Mouse (Mus musculus): Measurements from ENCODE around the gene Hscb. TPM values are rescaled to one million over a fixed set of nuclear protein-coding genes. Genes with fewer than 3 reads are reported as not detected.
"Not testable (repeated sequence)": the region's sequence is repeated elsewhere in the genome, so short reads cannot be mapped to it uniquely, and the experiment has no call there.

Hscb gene
- polyA plus RNA-seq, 1 experiment: 46.6 TPM

DNA sequence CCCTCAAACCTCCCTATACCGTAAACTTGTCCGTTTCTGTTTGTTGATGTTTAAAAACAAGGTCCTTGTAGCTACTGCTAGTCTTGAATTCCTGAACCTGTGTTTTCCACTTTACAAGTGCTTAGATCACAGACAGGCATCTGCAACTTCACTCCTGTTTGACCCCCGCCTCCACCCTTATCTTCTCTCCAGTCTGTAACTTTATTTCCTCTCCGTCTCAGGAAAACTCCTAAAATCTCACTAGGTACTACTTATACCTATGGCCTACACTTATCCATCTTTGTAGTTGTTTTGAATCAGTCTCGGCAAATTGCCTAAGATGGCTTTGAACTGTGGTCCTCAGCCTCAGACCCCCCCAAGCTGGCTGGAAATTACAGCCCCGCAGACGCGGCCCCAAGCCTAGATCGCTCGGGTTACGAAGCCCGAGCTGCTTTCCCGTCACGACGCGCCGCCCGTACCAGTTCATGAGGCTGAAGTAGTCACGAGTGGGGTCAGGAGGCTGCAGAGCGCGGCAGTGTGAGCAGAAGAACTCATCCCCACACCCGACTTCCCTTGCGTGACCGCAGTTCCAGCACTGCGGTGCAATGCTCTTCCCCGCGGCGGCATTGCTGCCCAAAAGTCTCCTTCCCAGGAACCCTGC, 419 bp downstream of the Hscb start:
- peak overlapping the region; percentile 14; the same call in 1 of the 2 replicates for H3K27ac ChIP-seq (ENCODE audit: insufficient read depth, low read length)
- TF ChIP-seq EP300 (IDR thresholded peaks at IDR 0.05; ENCODE audit: insufficient read depth, low read depth, low read length) (no peak), CTCF (IDR thresholded peaks at IDR 0.05; ENCODE audit: low read depth, low read length) (no peak), POLR2A (IDR thresholded peaks at IDR 0.05; ENCODE audit: insufficient read depth, low read length) (no peak)
- H3K36me3 ChIP-seq (ENCODE audit: control insufficient read depth, insufficient read depth, low read length, poor library complexity, severe bottlenecking): peaks cover 24% of the 10 kb centered on the region
- H3K27me3 ChIP-seq (ENCODE audit: control insufficient read depth, insufficient read depth, low read length, poor library complexity, severe bottlenecking): no peaks in the 10 kb centered on the region
- H3K9ac ChIP-seq (ENCODE audit: low read depth, poor library complexity, severe bottlenecking): peak overlapping the region; percentile 73
- peak overlapping the region; percentile 93 for H3K4me3 ChIP-seq (ENCODE audit: low read depth, low read length)
- H3K9me3 ChIP-seq (replicated peaks; ENCODE audit: control insufficient read depth, insufficient read depth, low read length, poor library complexity, severe bottlenecking): no peaks in the 10 kb centered on the region
- H3K4me1 ChIP-seq (ENCODE audit: control insufficient read depth, insufficient read depth, low read length): peaks cover 1% of the 10 kb centered on the region

GRCm38 (mm10) chr5:110838016-110838415, 1.6 kb downstream of the Hscb start:
- not testable (repeated sequence) for H3K4me1 ChIP-seq (ENCODE audit: control insufficient read depth, insufficient read depth, low read length); H3K4me3 ChIP-seq (ENCODE audit: low read depth, low read length); H3K9ac ChIP-seq (ENCODE audit: low read depth, poor library complexity, severe bottlenecking); H3K27ac ChIP-seq (ENCODE audit: insufficient read depth, low read length); H3K9me3 ChIP-seq (replicated peaks; ENCODE audit: control insufficient read depth, insufficient read depth, low read length, poor library complexity, severe bottlenecking); H3K27me3 ChIP-seq (ENCODE audit: control insufficient read depth, insufficient read depth, low read length, poor library complexity, severe bottlenecking)
- H3K36me3 ChIP-seq (ENCODE audit: control insufficient read depth, insufficient read depth, low read length, poor library complexity, severe bottlenecking): peaks cover 17% of the 10 kb centered on the region

DNA sequence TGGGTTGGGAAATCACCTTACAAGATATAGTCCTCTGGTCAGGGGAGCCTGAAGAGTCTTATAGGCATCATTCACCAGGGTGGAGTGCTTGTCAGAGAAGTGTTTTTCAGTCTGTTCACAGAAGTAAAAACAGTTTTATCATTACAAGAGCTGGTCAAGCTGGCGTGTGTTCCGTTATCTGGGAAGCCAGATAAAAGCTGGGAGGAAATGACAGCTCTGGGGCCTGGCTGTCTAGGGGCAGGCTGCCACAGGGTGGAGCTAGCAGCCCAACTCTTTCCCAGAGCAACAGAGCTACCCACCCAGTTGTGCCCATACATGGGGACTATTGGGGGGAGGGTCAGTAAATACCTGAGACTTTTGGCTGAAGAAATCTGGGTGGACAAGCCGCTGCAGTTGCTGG, 3.6 kb downstream of the Hscb start:
- H3K4me1 ChIP-seq (ENCODE audit: control insufficient read depth, insufficient read depth, low read length): peaks cover 1% of the 10 kb centered on the region
- H3K9me3 ChIP-seq (replicated peaks; ENCODE audit: control insufficient read depth, insufficient read depth, low read length, poor library complexity, severe bottlenecking): no peaks in the 10 kb centered on the region
- no peak overlapping the region for H3K9ac ChIP-seq (ENCODE audit: low read depth, poor library complexity, severe bottlenecking)
- no peak overlapping the region for H3K4me3 ChIP-seq (ENCODE audit: low read depth, low read length)
- no peak overlapping the region for H3K27ac ChIP-seq (ENCODE audit: insufficient read depth, low read length)
- no peak for TF ChIP-seq EP300 (IDR thresholded peaks at IDR 0.05; ENCODE audit: insufficient read depth, low read depth, low read length)
- peak; percentile 62 for TF ChIP-seq CTCF (IDR thresholded peaks at IDR 0.05; ENCODE audit: low read depth, low read length)
- H3K36me3 ChIP-seq (ENCODE audit: control insufficient read depth, insufficient read depth, low read length, poor library complexity, severe bottlenecking): no peaks in the 10 kb centered on the region
- H3K27me3 ChIP-seq (ENCODE audit: control insufficient read depth, insufficient read depth, low read length, poor library complexity, severe bottlenecking): no peaks in the 10 kb centered on the region

DNA sequence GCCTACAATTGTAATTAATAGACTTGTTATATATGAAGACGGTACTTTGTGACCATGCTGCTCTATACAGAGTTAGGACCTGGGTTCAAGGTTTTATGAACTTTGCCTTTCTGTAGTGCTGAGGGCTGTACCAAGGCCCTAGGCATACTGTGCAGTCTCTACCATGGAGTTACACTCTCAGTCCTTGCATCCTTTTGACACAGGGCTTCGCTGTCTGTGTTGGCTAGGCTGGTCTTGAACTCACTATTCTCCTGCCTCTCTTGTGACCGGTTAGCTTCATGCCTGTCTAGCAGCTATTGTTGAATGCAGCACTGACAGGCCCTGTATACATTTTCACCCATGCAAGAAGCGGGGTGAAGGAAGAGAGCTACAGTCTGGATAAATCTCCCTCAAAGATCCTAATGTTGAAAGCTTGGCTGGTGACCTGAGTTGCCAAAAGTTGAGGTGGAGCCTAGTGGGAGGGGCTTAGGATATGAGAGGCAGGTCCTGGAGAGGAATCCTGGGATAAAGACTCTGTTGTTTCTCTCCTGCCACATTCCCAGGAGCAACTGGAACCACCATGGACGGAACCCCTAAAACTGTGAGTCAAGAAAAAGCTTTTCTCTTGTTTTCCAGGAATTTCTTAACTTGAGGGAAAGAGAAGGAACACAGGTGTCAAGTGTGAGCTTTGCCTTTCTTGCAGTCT, 8.4 kb downstream of the Hscb start:
- H3K9ac ChIP-seq (ENCODE audit: low read depth, poor library complexity, severe bottlenecking): no peak overlapping the region
- H3K27ac ChIP-seq (ENCODE audit: insufficient read depth, low read length): no peak overlapping the region
- no peaks in the 10 kb centered on the region for H3K36me3 ChIP-seq (ENCODE audit: control insufficient read depth, insufficient read depth, low read length, poor library complexity, severe bottlenecking)
- H3K4me1 ChIP-seq (ENCODE audit: control insufficient read depth, insufficient read depth, low read length): no peaks in the 10 kb centered on the region
- H3K9me3 ChIP-seq (replicated peaks; ENCODE audit: control insufficient read depth, insufficient read depth, low read length, poor library complexity, severe bottlenecking): no peaks in the 10 kb centered on the region
- no peak for TF ChIP-seq CTCF (IDR thresholded peaks at IDR 0.05; ENCODE audit: low read depth, low read length)
- TF ChIP-seq EP300 (IDR thresholded peaks at IDR 0.05; ENCODE audit: insufficient read depth, low read depth, low read length): no peak
- TF ChIP-seq POLR2A (IDR thresholded peaks at IDR 0.05; ENCODE audit: insufficient read depth, low read length): no peak
- H3K4me3 ChIP-seq (ENCODE audit: low read depth, low read length): no peak overlapping the region
- H3K27me3 ChIP-seq (ENCODE audit: control insufficient read depth, insufficient read depth, low read length, poor library complexity, severe bottlenecking): no peaks in the 10 kb centered on the region

DNA sequence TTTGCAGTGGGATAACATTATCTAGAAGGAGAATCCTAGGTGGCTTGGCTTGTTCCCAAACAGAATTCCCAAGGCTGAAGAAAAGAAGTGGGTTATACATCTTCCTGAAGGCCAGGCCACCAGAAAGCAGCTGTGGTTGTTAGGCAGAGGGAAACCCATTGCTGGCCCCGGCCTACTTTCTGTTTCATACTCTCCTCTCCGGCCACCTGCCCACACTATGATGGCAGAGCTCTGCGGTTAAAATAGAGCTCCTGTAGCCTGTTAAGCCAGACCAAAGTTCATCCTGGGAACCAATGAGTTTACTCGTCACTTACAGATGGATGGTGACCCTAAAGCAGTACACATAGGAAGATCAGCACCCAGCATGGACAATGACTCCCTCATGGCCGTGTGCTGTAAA, 12.0 kb downstream of the Hscb start:
- Histone ChIP-seq H3K27me3 (ENCODE audit: control insufficient read depth, insufficient read depth, low read length, poor library complexity, severe bottlenecking) (no peaks in the 10 kb centered on the region), H3K4me3 (ENCODE audit: low read depth, low read length) (no peak overlapping the region), H3K4me1 (ENCODE audit: control insufficient read depth, insufficient read depth, low read length) (no peaks in the 10 kb centered on the region), H3K27ac (ENCODE audit: insufficient read depth, low read length) (no peak overlapping the region), H3K9me3 (replicated peaks; ENCODE audit: control insufficient read depth, insufficient read depth, low read length, poor library complexity, severe bottlenecking) (no peaks in the 10 kb centered on the region), H3K9ac (ENCODE audit: low read depth, poor library complexity, severe bottlenecking) (no peak overlapping the region), H3K36me3 (ENCODE audit: control insufficient read depth, insufficient read depth, low read length, poor library complexity, severe bottlenecking) (no peaks in the 10 kb centered on the region)
- TF ChIP-seq POLR2A (IDR thresholded peaks at IDR 0.05; ENCODE audit: insufficient read depth, low read length): no peak
- TF ChIP-seq EP300 (IDR thresholded peaks at IDR 0.05; ENCODE audit: insufficient read depth, low read depth, low read length): no peak
- TF ChIP-seq CTCF (IDR thresholded peaks at IDR 0.05; ENCODE audit: low read depth, low read length): no peak

DNA sequence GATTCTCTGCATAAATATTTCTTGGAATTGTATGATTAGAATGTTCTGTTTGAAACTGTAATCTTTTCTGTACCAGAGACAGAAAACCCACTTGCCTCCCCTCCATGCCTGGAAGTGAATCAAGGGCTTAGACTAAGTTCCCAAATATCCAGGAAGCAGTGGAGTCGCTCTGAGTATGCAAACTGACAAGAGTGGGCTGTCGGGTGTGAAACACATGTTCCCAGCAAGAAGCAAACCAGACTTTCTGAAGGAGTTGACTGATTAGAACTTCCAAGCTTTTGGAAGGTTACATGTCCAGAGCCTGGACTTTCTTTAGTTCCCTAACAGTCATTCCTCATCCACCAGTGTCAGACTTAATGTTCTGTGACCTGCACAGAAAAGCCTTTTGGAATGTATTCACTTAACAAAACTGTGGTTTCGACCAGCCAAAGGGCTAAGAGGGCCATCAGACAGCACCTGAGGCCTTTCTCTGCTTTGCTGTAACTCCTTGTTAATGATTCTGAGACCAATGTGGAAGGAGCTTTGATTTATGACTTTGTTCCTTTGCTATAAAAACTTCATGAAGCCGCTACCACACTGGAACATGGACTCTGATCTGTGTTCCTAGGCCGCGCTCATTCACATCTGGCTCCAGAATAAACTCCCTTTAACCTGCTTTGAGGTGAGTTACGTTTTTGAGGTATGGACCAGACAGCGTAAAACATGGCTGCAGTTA, 12.6 kb downstream of the Hscb start:
- no peak overlapping the region for H3K4me3 ChIP-seq (ENCODE audit: low read depth, low read length)
- H3K27ac ChIP-seq (ENCODE audit: insufficient read depth, low read length): no peak overlapping the region
- no peaks in the 10 kb centered on the region for H3K9me3 ChIP-seq (replicated peaks; ENCODE audit: control insufficient read depth, insufficient read depth, low read length, poor library complexity, severe bottlenecking)
- no peaks in the 10 kb centered on the region for H3K27me3 ChIP-seq (ENCODE audit: control insufficient read depth, insufficient read depth, low read length, poor library complexity, severe bottlenecking)
- TF ChIP-seq CTCF (IDR thresholded peaks at IDR 0.05; ENCODE audit: low read depth, low read length): no peak
- no peak for TF ChIP-seq EP300 (IDR thresholded peaks at IDR 0.05; ENCODE audit: insufficient read depth, low read depth, low read length)
- no peak for TF ChIP-seq POLR2A (IDR thresholded peaks at IDR 0.05; ENCODE audit: insufficient read depth, low read length)
- H3K36me3 ChIP-seq (ENCODE audit: control insufficient read depth, insufficient read depth, low read length, poor library complexity, severe bottlenecking): no peaks in the 10 kb centered on the region
- no peak overlapping the region for H3K9ac ChIP-seq (ENCODE audit: low read depth, poor library complexity, severe bottlenecking)
- no peaks in the 10 kb centered on the region for H3K4me1 ChIP-seq (ENCODE audit: control insufficient read depth, insufficient read depth, low read length)
